Mouse (Mus musculus): ENCODE data around the gene Znrf1. TPM values are rescaled to one million over a fixed set of nuclear protein-coding genes. Genes with fewer than 3 reads are reported as not detected.
"Not testable (repeated sequence)": the region's sequence is repeated elsewhere in the genome, so short reads cannot be mapped to it uniquely, and the experiment has no call there.

Znrf1 gene
- 111 and 116 TPM in 2 replicates for polyA plus RNA-seq (2012; rRNA removed)

GRCm38 (mm10) chr8:111536031-111536977 lies at the start of gene Znrf1:
Gene Znrf1, plus strand, starts transcription at chr8:111536097.
- TF ChIP-seq CTCF (IDR thresholded peaks at IDR 0.05; ENCODE audit: borderline replicate concordance, insufficient read depth, low read depth, low read length), result peak; percentile 64; the same call in 1 of the 2 replicates
- 0 out of 2 replicates have a peak, but pooled peaks have one; percentile 27 for TF ChIP-seq POLR2A (IDR thresholded peaks at IDR 0.05; ENCODE audit: borderline replicate concordance, insufficient read depth, low read length)
- peaks cover 14% of the 10 kb centered on the region; the same call in 1 of the 2 replicates for H3K4me1 ChIP-seq (ENCODE audit: control insufficient read depth, insufficient read depth, low read length)
- H3K27me3 ChIP-seq (ENCODE audit: control insufficient read depth, insufficient read depth, low read length), result no peaks in the 10 kb centered on the region
- DNase-seq, result peak; percentile 77 to 79
- WGBS, result under 1% methylated on average over 74 of the region's 100 CpGs
- peak within 1 kb of the TSS; percentile 87 for H3K4me3 ChIP-seq (replicated peaks; ENCODE audit: insufficient read depth, low read depth, low read length)
- H3K27ac ChIP-seq (ENCODE audit: insufficient read depth, low read length), result peak within 1 kb of the TSS; percentile 99

DNA sequence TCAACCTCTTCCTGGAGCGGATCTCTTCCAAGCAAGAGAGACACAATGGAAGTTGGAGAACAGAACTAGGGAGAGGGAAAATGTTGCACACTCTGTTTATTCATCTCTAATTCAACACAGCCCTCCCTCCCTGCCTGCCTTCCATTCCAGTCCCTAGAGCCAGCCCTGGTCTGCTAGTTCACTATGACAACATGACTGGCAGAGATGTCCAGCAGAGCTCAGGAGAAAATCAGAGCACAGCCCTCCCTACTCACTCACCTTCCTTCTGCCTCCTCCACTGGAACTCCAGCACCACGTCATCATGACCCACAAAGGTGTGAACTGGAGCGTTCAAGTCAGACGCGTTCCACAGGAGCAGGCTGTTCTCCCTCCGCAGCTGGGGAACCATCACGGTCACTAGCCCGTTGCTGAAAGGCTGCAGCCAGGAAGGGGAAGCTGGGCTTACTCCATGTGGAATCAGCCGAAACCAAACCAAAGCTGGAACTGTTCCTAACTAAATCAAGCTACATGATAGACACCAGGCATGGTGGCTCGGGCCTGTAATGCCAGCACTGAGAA lies 45.8 kb upstream of the Znrf1 start:
- Histone ChIP-seq H3K27ac (ENCODE audit: insufficient read depth, low read length) (no peak overlapping the region), H3K4me1 (ENCODE audit: control insufficient read depth, insufficient read depth, low read length) (no peaks in the 10 kb centered on the region), H3K4me3 (replicated peaks; ENCODE audit: insufficient read depth, low read depth, low read length) (no peak overlapping the region), H3K27me3 (ENCODE audit: control insufficient read depth, insufficient read depth, low read length) (no peaks in the 10 kb centered on the region)
- TF ChIP-seq POLR2A (IDR thresholded peaks at IDR 0.05; ENCODE audit: borderline replicate concordance, insufficient read depth, low read length), result no peak
- TF ChIP-seq CTCF (IDR thresholded peaks at IDR 0.05; ENCODE audit: borderline replicate concordance, insufficient read depth, low read depth, low read length), result no peak
- DNase-seq, result peak in 1 of 2 experiments; percentile 21
- WGBS, result 76% methylated on average over 10 of the region's 10 CpGs

DNA sequence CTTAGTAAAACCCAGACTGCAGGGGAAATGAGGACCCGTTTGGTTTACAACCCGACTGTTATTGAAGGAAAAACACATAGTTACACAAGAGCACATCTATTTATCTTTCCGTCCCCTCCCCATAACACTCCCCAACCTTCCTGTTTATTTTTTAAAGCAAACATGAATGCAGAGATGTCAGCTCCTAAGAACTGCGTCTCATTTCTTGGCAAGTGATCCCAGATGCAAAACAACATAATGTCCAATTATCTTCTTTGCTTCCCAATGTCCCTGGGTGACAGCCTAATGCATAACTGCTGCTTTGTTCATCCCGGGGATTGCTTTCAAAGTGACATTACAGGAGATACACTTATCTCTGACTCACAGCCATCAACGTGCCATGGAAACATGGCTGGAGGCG lies 44.7 kb upstream of the Znrf1 start:
- WGBS, result 79% methylated on average over 7 of the region's 7 CpGs
- Histone ChIP-seq H3K4me1 (ENCODE audit: control insufficient read depth, insufficient read depth, low read length) (no peaks in the 10 kb centered on the region), H3K4me3 (replicated peaks; ENCODE audit: insufficient read depth, low read depth, low read length) (no peak overlapping the region), H3K27me3 (ENCODE audit: control insufficient read depth, insufficient read depth, low read length) (no peaks in the 10 kb centered on the region), H3K27ac (ENCODE audit: insufficient read depth, low read length) (no peak overlapping the region)
- TF ChIP-seq CTCF (IDR thresholded peaks at IDR 0.05; ENCODE audit: borderline replicate concordance, insufficient read depth, low read depth, low read length), result no peak
- no peak for TF ChIP-seq POLR2A (IDR thresholded peaks at IDR 0.05; ENCODE audit: borderline replicate concordance, insufficient read depth, low read length)
- no peak for DNase-seq

DNA sequence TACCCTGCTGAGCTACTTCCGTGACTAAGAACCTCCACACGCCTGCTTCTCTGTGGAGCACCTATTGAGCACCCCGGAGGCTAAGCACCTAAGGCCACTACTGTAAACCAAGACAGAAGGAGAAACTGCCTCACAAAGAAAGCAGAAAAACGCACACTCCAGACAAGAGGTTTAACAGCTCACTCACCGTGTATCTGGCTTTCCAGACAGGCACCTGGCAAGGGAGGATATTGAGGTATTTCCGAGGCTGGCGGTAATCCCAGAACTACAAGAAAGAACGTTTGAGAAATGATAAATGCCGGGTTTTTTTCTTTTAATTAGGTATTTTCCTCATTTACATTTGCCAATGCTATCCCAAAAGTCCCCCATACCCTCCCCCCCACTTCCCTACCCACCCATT lies 43.4 kb upstream of the Znrf1 start:
- TF ChIP-seq CTCF (IDR thresholded peaks at IDR 0.05; ENCODE audit: borderline replicate concordance, insufficient read depth, low read depth, low read length) (no peak), POLR2A (IDR thresholded peaks at IDR 0.05; ENCODE audit: borderline replicate concordance, insufficient read depth, low read length) (no peak)
- Histone ChIP-seq H3K27ac (ENCODE audit: insufficient read depth, low read length) (no peak overlapping the region), H3K27me3 (ENCODE audit: control insufficient read depth, insufficient read depth, low read length) (no peaks in the 10 kb centered on the region), H3K4me3 (replicated peaks; ENCODE audit: insufficient read depth, low read depth, low read length) (no peak overlapping the region), H3K4me1 (ENCODE audit: control insufficient read depth, insufficient read depth, low read length) (no peaks in the 10 kb centered on the region)
- WGBS, result 62% methylated on average over 9 of the region's 9 CpGs
- DNase-seq, result no peak

DNA sequence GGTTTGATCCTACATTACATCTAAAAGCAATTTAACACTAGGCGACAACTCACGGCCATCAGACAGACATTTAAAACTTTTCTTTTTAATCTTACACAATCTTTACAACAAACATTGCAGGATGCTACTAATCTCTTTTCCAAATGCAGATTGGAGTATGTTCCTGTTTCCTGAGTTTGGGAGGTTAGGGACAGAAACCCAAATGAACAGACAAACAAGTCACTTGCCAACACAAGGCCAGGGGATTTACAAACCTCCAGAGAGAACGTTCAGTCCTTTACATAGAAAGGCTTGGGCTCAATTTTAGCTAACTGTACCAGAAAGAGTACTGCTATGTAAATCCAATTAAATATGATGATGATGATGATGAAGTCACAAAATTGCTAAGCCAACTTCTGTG lies 42.7 kb upstream of the Znrf1 start:
- DNase-seq, result no peak
- TF ChIP-seq CTCF (IDR thresholded peaks at IDR 0.05; ENCODE audit: borderline replicate concordance, insufficient read depth, low read depth, low read length) (no peak), POLR2A (IDR thresholded peaks at IDR 0.05; ENCODE audit: borderline replicate concordance, insufficient read depth, low read length) (no peak)
- 94% methylated on average over 3 of the region's 3 CpGs for WGBS

GRCm38 (mm10) chr8:111496326-111496725 lies 39.6 kb upstream of the Znrf1 start:
- H3K27ac ChIP-seq (ENCODE audit: insufficient read depth, low read length), result no peak overlapping the region
- H3K27me3 ChIP-seq (ENCODE audit: control insufficient read depth, insufficient read depth, low read length), result no peaks in the 10 kb centered on the region
- WGBS, result 90% methylated on average over 7 of the region's 7 CpGs
- DNase-seq, result no peak
- H3K4me3 ChIP-seq (replicated peaks; ENCODE audit: insufficient read depth, low read depth, low read length), result no peak overlapping the region
- no peaks in the 10 kb centered on the region; the same call in 1 of the 2 replicates for H3K4me1 ChIP-seq (ENCODE audit: control insufficient read depth, insufficient read depth, low read length)
- no peak for TF ChIP-seq CTCF (IDR thresholded peaks at IDR 0.05; ENCODE audit: borderline replicate concordance, insufficient read depth, low read depth, low read length)
- TF ChIP-seq POLR2A (IDR thresholded peaks at IDR 0.05; ENCODE audit: borderline replicate concordance, insufficient read depth, low read length), result no peak

More for the DNA sequence above, 42.7 kb upstream of the Znrf1 start:
- H3K4me3 ChIP-seq (replicated peaks; ENCODE audit: insufficient read depth, low read depth, low read length), result no peak overlapping the region
- no peak overlapping the region for H3K27ac ChIP-seq (ENCODE audit: insufficient read depth, low read length)
- no peaks in the 10 kb centered on the region for H3K27me3 ChIP-seq (ENCODE audit: control insufficient read depth, insufficient read depth, low read length)
- H3K4me1 ChIP-seq (ENCODE audit: control insufficient read depth, insufficient read depth, low read length), result no peaks in the 10 kb centered on the region; the same call in 1 of the 2 replicates

GRCm38 (mm10) chr8:111498249-111498648 lies 37.6 kb upstream of the Znrf1 start:
- H3K4me1 ChIP-seq (ENCODE audit: control insufficient read depth, insufficient read depth, low read length); H3K27ac ChIP-seq (ENCODE audit: insufficient read depth, low read length); DNase-seq; H3K27me3 ChIP-seq (ENCODE audit: control insufficient read depth, insufficient read depth, low read length); H3K4me3 ChIP-seq (replicated peaks; ENCODE audit: insufficient read depth, low read depth, low read length): not testable (repeated sequence)
- WGBS, result 87% methylated on average over 6 of the region's 6 CpGs
